Mouse (Mus musculus) bone marrow, adult 2 months (tissue): Measurements from ENCODE around the gene Epc2.

Experiments
- CTCF ChIP-seq: fragments of 200-500 bp; IDR thresholded peaks from 2 replicates; pipeline ENCODE4 v1.5.1; 2011; ENCODE audit warnings: low read length, control low read depth; ENCODE audit not compliant: control insufficient read depth, insufficient read depth
- POLR2A ChIP-seq: fragments of 200-500 bp; IDR thresholded peaks from 2 replicates; pipeline ENCODE4 v1.6.1; 2011; ENCODE audit warnings: low read depth, mild to moderate bottlenecking, control low read depth, low read length, borderline replicate concordance; ENCODE audit not compliant: control insufficient read depth

DNA sequence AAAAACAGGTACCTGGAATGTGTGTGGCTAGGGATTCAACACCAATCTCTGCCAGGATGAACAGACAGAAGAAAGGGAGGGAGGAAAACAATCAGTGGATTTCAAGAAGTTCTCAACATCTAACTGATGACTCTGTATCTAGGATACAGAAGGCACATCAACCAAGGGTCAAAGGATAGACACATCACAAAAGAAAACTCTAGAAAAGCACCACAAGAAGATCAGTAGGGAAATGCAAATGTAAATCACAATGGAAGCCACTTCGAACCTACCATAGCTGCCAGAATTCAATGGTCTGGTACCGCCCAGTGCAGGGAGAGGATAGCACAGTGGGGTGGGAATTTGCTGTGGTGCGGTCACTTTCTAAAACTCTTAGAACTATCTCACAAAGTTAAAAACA, 122.0 kb downstream of the Epc2 start:
- TF ChIP-seq POLR2A (no peak), CTCF (no peak)
